Mouse (Mus musculus) layer of hippocampus, postnatal 25 days (tissue): ENCODE data around the gene Grrp1. TPM values are rescaled to one million over a fixed set of nuclear protein-coding genes. Genes with fewer than 3 reads are reported as not detected.
A peak's percentile ranks its signal among the peaks of the same experiment; 100 is the strongest.
"Not testable (repeated sequence)": the region's sequence is repeated elsewhere in the genome, so short reads cannot be mapped to it uniquely, and the experiment has no call there.

ENCODE experiments used
- DNase-seq, 2 experiments: peaks; one replicate each; pipeline ENCODE4 v3.0.0; 2022; ENCODE audit warnings: mixed read lengths in 2 of 2, low spot score in 1 of 2; ENCODE audit errors: extremely low spot score in 1 of 2
- total RNA-seq, 2 experiments: library from RNA; stranded (reverse); gene quantifications; 2 replicates each; pipeline ENCODE4 v1.2.3; 2021

Gene Grrp1
- 1 to 10 TPM; 3.0 to 3.9 TPM for total RNA-seq

DNA sequence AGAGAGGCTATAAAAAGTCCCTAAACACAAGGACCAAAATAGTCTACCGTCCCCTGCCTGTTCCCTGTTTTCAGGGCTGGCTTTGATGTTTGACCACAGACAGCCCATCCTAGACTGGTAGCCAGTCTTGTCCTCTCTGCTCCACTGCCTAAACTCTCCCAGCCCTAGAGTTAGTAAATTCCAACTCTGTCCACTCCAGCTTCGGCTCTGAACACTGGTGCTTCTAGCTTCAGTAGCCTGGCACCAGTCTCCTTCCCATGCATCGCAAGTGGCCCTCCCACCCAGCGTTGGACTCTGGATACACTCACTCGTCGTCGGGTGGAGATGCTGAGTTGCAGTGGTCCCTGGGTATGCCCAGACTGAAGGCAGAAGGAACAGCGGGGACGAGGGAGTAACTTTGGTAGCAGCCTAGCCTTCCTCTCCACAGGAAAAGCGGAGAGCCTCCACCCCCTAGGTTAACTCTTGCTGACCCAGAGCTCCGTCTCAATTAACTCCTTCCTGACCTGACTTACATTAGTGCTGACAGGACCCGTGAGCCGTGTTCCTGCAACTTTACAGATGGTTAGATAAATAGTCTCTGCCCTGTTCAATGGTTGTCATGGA lies at the start of gene Grrp1:
Grrp1 (minus strand) TSS at position 385 of the 603 bp plus-strand sequence.
- DNase-seq = no peak

DNA sequence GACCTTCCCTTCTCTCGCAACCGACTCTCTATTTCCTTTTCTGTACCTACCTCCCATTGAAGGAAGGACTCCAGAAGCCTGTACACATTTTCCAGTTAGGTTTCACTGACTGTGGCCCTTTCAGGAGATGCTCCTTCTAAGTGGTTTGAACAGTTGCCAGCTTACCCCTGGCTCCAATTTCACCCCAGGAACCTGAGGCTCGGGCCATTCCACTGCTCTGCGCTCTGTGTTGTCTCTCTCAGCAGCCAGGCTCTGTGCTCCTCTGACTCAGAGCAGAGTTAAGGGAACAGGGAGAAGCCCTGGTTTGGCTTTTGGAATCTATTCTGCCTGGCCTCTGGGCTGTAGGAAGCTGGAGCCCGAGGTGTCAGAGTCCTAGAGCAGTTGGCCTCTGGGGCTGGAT lies 48.2 kb upstream of the Grrp1 start:
- DNase-seq = no peak

DNA sequence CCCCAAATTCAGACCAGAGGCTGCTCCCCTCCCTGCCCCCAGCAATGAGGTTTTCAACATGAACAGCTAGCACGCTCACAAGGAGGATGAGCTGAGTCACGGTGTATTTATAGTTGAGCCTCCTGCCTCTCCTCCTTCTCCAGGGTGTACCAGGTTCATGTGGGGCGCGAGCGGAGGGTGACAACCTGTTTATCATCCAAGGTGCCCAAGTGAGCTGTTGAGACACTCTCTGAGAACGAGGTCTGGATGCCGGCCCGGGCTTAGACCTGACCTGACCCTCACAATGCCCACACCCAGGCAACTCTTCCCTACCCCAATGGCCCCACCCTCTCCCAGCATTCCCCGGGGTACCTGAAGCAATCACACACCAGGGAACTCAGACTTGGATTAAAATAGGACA lies 46.4 kb upstream of the Grrp1 start:
- DNase-seq = no peak

DNA sequence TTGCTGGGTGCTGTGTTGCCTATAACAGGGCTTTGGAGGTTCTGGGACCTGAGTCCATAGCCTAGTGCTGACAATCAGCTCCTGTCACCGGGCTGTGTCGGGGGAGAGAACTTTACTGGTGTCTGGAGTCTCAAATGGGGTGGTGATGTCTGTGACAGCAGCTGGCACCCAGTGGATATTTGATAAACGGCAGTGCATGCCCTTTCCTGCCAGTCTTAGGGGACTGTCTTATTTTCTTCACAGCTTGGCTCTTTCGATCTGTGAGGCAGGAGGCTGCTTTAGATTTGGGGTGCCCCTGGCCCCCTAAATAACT lies 45.5 kb upstream of the Grrp1 start:
- no peak for DNase-seq

DNA sequence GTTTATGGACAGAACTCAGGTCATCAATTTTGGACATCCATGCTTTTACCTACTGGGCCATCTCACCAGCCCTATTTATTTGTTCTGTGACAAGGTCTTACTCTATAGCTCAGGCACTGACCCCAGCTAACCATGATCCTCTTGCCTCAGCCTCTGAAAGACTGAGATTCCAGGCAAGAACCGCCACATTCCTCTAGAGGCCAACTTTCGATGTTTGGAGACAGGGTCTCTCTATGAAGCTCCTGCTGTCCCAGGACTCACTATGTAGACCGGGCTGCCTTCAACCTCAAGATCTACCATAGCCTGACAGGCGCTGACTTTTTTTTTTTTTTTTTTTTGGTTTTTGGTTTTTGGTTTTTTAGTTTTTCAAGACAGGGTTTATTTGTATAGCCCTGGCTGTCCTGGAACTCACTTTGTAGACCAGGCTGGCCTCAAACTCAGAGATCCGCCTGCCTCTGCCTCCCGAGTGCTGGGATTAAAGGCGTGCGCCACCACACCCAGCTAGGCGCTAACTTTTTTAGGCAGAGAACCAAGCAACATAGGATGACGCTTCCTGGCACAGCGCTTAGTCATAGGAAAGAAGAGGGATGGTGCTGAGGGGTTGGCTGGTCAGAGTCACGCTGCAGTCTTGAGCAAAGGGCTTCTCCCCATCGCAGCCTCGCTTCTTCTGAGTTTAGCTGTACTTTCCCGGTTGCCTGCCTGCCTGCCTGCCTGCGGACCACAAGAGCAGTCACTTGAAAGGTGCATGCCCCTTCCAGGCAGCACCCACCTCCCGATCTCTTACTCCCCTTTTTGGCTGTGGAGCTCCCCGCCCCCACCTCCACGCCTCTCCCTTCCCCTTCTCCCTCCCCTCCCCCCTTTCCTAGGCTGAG lies 45.0 kb upstream of the Grrp1 start:
- DNase-seq = no peak

DNA sequence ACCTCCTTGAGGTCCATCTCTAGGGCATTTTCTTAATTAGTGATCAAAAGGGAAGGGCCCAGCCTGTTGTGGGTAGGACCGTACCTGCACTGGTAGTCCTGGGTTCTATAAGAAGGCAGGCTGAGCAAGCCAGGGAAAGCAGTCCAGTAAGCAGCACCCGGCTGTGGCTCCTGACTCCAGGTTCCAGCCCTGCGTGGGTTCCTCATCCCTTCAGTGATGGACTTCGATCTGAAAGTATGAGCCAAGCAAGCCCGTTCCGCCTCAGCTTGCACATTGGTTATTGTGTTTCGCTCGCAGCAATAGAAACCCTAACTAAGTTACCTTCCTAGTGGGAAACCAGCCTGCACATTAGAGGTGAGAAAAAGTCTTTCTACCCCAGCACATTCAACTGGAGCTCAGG lies 43.5 kb upstream of the Grrp1 start:
- DNase-seq = no peak

DNA sequence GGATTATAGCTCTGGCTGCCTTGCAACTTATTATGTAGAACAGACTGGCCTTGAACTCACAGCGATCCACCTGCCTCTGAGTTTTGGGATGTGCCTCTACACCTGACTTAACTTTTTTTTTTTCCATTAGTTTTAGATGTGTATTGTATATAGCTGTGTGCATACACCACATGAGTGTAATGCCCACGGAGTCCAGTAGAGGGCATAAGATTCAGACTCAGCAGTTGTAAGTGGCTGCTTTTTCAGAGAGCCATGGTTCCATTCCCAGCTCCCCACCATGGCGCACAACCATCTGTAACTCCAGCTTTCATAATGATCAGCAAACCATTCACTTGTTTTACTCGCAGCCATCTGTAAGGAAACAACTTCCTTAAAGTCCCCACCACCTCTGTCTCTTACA lies 42.6 kb upstream of the Grrp1 start:
- DNase-seq = no peak

DNA sequence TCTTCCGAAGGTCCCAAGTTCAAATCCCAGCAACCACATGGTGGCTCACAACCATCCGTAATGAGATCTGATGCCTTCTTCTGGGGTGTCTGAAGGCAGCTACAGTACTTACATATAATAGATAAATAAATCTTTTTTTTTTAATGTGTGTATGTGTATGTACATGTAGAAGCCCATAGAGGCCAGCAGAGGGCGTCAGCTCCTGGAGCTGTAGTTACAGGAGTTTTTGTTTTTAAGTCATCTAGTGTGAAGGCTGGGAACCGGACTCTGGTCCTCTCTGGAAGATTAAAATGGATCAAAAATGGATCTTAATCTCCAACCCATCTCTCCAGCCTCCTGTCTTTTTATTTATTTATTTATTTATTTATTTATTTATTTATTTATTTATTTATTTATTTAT lies 42.2 kb upstream of the Grrp1 start:
- DNase-seq = not testable (repeated sequence)

DNA sequence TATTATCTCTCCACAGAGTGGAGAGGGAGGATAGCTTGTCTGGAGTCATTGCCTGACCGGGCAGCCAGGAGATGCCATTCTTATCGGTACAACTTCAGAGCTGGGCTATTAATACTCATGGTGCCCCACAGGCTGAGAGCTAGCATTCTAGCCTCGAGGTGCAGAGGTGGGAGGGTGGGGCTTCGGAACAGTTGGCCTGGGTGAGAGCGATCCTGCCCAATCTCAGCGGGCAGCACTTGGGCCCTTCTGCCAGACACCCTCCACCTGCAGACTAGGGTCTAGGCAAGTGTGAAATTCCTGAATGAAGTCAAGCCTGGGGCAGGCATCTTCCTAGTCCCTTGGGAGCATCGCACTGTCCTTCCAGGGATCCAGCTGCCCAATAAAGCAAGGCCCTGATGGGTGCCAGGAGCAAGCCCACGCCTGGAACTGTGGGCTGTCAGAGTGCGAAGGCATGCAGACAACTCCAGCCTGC lies 39.8 kb upstream of the Grrp1 start:
- no peak for DNase-seq

DNA sequence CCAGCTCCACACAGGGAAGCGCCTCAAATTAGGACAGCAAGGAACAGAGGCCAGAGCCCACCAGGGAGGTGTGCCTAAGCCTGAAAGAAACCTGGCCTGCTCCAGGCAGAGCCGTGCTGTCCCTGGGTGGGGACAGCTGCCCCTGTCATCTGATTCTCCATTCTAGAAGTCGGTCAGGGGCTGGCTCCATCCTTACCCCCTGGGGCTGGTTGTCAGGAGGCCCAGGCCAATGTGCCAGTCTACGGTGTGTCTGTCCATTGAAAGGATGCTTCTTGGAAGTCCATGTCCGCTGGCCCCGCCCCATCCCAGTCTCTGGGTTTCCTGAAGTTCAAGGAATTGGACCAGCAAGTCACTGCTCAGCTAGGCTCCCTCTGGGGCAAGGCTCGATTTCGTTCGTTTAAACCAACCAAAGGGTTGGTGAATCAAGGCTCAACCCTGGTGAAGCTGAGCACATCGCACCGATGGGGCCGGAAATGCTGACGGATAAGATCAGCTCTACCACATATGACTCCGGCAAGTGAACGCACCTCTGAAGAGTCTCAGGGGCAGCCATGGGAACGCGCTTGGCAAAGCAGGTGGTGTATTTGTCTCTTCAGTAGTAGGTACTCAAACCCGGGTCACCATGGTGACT lies 39.3 kb upstream of the Grrp1 start:
- DNase-seq = no peak

DNA sequence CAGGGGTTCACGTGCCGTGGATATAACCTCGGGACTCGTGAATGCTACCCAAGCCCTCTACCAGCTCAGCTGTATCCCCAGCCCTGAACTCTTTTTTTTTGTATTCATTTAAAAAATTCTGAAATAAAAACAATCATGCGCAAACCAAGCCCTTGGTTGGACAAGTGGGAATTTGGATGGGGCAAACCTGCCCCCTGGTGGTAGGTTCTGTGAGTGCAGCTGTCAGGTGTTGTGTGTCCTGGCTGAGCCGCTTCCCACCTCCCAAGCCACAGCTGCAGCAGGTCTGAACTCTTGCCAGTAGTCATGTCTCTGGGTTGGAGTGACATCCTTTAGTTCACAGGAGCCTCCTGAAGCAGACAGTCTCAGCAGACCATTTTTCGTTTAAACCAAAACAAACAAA lies 38.2 kb upstream of the Grrp1 start:
- DNase-seq = peak; percentile 68 to 86

DNA sequence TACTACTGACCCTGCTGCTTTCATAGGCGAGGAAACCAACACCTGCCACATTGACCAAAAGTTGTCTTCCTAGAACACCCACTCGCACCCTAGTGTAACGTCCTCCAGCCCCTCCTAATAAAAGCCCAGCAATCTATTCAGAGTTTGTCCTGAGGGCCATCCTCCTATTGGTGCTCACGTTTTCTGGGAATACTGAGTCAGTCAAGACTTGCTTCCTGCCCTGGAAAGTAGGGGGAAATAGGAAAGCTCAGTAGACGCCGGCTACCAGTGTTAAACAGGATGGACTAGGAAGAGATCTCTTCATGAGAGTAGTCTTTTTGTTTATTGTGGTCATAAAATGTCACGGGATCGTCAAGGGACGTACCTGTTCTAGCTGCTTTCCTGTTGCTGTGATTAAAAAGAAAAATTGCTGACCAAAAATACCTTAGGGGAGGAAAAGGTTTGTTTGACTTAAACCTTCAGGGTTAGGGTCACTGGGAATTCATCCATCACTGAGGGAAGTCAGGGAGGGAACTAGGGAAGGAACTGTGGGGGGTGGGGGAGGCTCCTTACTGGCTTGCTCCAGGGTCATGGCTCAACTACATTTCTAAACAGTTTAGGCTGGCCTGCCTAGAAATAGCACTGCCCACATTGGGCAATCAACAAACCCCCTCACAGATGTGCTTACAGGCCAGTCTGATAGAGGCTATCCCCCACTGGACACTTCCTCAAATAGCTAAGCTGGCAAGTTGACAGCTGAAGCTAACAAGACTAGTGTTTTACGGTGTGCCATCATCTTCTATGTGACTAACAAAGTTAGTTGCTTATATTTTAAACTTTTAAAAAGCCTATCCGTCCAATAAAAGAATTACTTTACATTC lies 34.7 kb upstream of the Grrp1 start:
- DNase-seq = no peak

DNA sequence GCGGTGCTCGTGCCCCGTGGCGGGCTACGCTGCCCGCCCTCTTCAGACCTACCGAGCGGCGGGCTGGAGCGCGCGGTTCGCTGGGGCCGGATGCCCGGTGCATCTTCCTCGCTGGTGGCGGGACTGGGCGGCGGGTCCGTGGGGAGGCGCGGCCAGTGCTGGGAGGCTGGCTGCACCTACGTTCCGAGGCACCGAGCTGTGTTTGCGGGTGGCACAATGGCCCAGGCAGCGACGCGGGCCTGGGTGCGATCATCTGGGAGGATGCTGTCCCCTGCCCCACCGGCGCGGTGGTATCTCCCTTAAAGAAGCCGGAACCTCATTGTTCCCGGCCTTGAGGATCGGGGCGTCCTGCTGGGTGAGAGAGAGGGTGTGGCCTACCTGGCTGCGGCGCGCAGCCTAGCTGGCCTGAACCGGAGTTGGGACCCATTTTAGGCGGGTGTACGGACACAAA lies 33.7 kb upstream of the Grrp1 start, which contains the start of gene Pdik1l:
Pdik1l (minus strand) TSS at position 321 of the 451 bp plus-strand sequence.
- peak in 1 of 2 experiments; percentile 60 for DNase-seq

DNA sequence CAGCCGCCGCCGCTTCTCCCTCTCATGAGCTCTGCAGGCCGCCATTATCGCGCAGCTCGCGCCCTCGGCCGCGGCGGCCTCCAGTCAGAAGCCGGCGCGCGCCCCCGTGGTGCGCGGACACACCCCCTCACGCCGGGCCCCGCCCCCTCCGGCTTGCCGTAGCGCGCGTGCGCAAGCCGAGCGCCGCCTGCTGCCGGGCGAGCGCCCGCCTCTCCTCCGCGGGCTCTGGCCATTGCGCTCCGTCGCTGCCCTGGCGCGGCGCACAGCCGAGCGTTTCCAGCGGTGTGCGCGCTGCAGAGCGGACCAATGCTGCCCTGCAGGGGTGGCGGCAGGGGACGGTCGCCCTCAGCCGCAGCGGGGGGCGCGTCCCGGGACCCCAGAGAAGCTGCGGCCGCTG lies 33.3 kb upstream of the Grrp1 start:
- peak; percentile 97 to 99 for DNase-seq

DNA sequence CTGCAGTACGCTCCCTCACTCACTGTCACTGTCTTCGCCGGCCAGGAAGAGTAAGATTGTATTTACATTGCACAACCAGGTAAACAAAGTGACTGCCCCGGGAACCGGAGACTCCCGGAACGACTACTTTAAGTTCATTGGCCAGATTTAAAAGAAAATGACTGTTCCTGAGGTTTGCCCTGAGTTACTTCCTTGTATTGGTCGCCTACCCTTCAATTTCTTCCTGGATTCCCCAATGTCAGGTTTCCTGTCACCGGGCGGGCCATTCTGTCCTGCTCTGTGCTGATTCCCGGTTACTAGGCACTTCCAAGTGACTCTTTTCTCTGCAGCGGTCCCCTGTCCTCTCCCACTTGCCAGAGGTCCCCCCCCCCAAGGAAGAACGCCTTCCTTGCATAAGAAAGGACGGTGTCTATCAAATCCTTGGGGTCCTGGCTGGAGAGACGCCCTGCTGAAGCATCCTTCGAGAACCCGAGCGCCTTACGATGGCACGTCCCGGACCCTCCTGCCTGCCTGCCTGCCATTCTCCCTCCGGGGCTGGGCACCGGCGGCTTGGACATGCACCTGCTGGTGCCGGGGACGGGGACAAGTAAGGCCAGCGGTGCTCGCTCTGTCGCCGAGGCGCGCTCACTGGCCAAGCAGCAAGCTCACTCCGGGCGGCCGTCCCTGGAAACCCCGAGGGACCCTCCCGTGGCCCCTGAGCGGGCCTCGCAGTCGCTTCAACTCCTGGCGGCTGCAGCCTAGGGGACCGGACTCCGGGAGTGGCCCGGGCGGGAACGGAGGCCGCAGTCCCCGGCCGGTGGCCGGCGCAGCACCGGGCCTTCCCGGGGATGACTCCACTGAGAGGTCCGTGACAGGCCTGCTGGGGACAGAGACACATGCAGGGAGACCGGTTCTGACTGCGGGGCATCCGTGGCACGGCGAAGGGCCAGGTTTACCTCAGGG lies 32.6 kb upstream of the Grrp1 start:
- no peak for DNase-seq

DNA sequence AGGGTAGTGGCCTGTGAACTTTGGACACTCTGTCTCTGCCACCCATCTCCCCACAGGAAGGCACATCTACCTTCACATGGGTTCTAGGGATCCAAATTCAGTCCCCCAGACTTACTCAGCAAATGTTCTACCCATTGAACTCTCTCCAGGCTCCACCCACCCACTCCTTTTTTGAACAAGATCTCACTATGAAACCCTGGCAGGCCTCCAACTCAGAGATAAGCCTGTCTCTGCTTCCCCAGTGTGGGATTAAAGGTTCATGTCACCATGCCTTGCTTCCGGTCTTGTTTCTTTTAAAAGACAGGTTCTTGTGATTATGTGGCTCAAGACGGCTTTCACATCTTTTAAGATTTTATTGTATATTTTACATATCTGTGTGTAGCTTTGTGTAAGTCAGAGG lies 31.0 kb upstream of the Grrp1 start:
- DNase-seq = no peak

DNA sequence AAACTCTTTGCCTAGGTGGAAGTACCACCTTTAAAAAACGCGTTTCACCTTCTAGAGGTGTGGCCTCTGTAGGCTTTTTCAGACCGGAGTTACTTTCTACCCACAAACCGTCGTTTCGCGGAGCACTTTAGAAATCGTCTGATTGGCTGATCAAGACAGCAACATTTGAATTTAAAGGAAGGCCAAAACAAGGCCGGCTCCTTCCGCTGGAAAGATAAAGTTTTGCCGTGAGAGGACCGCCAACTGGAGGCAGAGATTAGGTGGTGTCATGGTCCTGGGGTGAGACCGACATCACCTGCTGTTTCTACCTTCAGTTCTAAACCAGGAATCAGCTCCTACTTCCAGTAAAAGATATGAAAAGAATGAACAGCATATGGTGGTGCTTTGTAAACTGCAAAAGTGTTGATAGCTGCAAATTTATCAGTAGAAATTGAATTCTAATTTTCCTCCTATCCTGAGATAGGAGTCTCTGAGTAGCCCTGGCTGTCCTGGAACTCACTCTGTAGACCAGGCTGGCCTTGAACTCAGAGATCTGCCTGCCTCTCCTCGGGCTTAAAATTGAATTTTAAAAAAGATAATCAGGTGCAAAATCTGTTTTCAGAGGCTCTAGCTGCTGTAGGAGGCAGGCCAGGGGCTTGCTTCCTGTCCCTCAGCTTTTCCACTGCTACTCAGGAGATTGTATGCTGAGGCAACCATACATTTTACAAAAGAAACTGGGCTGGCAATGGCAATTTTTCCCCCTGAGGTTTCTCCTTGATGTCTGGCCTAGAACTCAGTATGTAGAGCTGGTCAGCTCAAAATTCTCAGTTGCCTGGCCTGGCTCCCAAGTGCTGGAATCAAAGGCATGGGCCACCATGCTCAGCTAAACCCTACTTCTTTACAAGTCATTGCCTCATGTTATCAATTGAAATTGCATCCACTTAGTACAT lies 19.8 kb upstream of the Grrp1 start:
- DNase-seq = no peak

DNA sequence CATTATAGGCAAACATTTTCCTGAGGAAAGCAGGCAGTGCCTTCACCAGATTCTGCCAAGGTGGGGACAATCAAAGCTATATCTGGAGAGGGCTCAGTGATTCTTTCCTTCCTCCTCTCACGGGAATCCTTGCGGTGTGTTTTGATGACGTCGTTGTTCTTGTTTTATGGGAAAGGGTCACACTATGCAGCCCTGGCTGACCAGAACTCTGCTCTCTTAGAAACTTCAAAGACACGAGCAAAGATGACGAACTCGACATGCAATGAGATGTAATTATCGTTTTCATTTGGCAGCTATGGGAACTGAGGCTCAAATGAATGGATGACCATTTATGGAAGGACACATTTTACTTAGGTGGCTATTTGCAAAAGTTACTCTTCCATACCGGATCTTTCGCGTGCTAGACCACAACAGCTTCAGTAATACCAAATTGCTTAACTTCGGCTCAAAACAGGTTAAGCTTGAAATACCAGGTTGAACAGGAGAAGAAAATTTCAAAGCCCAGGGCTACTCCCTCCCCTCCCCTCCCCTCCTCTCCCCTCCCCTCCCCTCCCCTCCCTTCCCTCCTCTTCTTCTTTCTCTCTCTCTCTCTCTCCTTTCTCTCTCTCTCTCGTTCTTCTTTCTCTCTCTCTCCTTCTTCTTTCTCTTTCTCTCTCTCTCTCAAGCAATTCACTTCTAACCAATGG lies 19.0 kb upstream of the Grrp1 start:
- DNase-seq = no peak
